Mouse (Mus musculus) brain, embryonic 18.5 days (tissue): ENCODE measurements around the gene Robo1.
A peak's percentile ranks its signal among the peaks of the same experiment; 100 is the strongest.

Experiments used
- DNase-seq: peaks from one replicate; pipeline ENCODE4 v3.0.0-alpha.2; 2012; ENCODE audit warnings: low read depth, low spot score

The Robo1 gene

GRCm38 (mm10) chr16:72603487-72604206, 295.5 kb downstream of the Robo1 start:
- DNase-seq: no peak

- DNase-seq: peak; percentile 57
Observed at GRCm38 (mm10) chr16:72605066-72605465, 297.0 kb downstream of the Robo1 start.

- no peak for DNase-seq
Observed at GRCm38 (mm10) chr16:72610661-72611112, 302.6 kb downstream of the Robo1 start.

- DNase-seq: no peak
Observed at GRCm38 (mm10) chr16:72614898-72615297, 306.8 kb downstream of the Robo1 start.

GRCm38 (mm10) chr16:72615360-72615759, 307.3 kb downstream of the Robo1 start:
- no peak for DNase-seq

GRCm38 (mm10) chr16:72622371-72622770, 314.3 kb downstream of the Robo1 start:
- no peak for DNase-seq

GRCm38 (mm10) chr16:72622868-72623267, 314.8 kb downstream of the Robo1 start:
- no peak for DNase-seq

GRCm38 (mm10) chr16:72633846-72634245, 325.7 kb downstream of the Robo1 start:
- DNase-seq: no peak

- no peak for DNase-seq
Observed at GRCm38 (mm10) chr16:72639332-72639940, 331.3 kb downstream of the Robo1 start.

GRCm38 (mm10) chr16:72640932-72641811, 333.1 kb downstream of the Robo1 start:
- DNase-seq: no peak

GRCm38 (mm10) chr16:72645890-72646289, 337.8 kb downstream of the Robo1 start:
- no peak for DNase-seq

- no peak for DNase-seq
Observed at GRCm38 (mm10) chr16:72649314-72649713, 341.2 kb downstream of the Robo1 start.

GRCm38 (mm10) chr16:72655411-72655810, 347.3 kb downstream of the Robo1 start:
- no peak for DNase-seq

- peak; percentile 74 for DNase-seq
Observed at GRCm38 (mm10) chr16:72662837-72663350, 354.8 kb downstream of the Robo1 start.

GRCm38 (mm10) chr16:72663351-72664232, 355.5 kb downstream of the Robo1 start:
- no peak for DNase-seq

- no peak for DNase-seq
Observed at GRCm38 (mm10) chr16:72664233-72664613, 356.1 kb downstream of the Robo1 start.

GRCm38 (mm10) chr16:72664806-72665205, 356.7 kb downstream of the Robo1 start:
- DNase-seq: no peak

GRCm38 (mm10) chr16:72665454-72665853, 357.3 kb downstream of the Robo1 start:
- no peak for DNase-seq

GRCm38 (mm10) chr16:72670240-72671038, 362.3 kb downstream of the Robo1 start:
- DNase-seq: no peak

- DNase-seq: no peak
Observed at GRCm38 (mm10) chr16:72677234-72677633, 369.1 kb downstream of the Robo1 start.
